Comparison of ENCODE assay signal across 8 mouse cellular contexts in the genomic region with DNA sequence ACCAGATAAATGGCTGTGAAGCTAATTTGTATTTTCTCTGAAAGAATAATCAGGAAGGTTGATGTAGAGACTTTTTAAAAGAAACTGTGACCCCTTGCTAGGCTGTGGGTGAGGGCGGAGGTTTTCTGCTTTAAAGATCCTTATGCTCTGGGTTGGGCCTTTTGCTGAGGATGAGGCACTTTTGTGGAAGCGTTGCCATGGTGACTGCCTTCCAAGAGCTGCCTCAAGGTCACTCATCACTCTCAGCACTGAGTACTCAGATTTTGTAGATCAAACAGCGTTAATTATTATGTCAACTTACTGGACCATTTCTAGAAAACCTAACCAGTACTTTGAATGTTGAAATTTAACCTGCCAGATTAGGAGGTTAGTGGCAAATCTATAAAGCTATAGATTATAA. TPM values are rescaled to one million over a fixed set of nuclear protein-coding genes. Genes with fewer than 3 reads are reported as not detected.
DNase-seq lines count a peak whose midpoint lies in the region; ATAC-seq lines count a peak whose summit lies in the region.

No protein-coding gene starts in this region.

- no peak overlapping the region for H3K9ac ChIP-seq in intestine, embryonic 14.5 days (ENCODE audit: low read length)
- no peak overlapping the region for H3K9ac ChIP-seq in intestine, embryonic 16.5 days (ENCODE audit: low read depth, low read length)
- no peak overlapping the region for H3K9ac ChIP-seq in hindbrain, embryonic 11.5 days (ENCODE audit: low read depth, low read length)
- no peak overlapping the region for H3K9ac ChIP-seq in midbrain, embryonic 13.5 days (replicated peaks)

- H3K36me3 ChIP-seq in intestine, embryonic 14.5 days (ENCODE audit: control insufficient read depth, insufficient read depth, low read length) = no peaks in the 10 kb centered on the region
- no peaks in the 10 kb centered on the region for H3K36me3 ChIP-seq in intestine, embryonic 16.5 days (ENCODE audit: control insufficient read depth, insufficient read depth, low read length)
- no peaks in the 10 kb centered on the region for H3K36me3 ChIP-seq in hindbrain, embryonic 11.5 days (ENCODE audit: control insufficient read depth, insufficient read depth, low read length)
- no peaks in the 10 kb centered on the region for H3K36me3 ChIP-seq in midbrain, embryonic 13.5 days

- H3K4me2 ChIP-seq in intestine, embryonic 14.5 days (ENCODE audit: low read length) = no peak overlapping the region
- H3K4me2 ChIP-seq in intestine, embryonic 16.5 days (ENCODE audit: low read depth, low read length) = no peak overlapping the region
- no peak overlapping the region for H3K4me2 ChIP-seq in hindbrain, embryonic 11.5 days (replicated peaks; ENCODE audit: low read depth, low read length)
- peak overlapping the region; percentile 13; the same call in 1 of the 2 replicates for H3K4me2 ChIP-seq in midbrain, embryonic 13.5 days (replicated peaks)

- DNase-seq in intestine, embryonic 14.5 days (ENCODE audit: low spot score) = no peak
- peak; percentile 39 for DNase-seq in adrenal gland, postnatal 25 days
- peak; percentile 78 for DNase-seq in hindbrain, embryonic 11.5 days (ENCODE audit: low spot score)
- DNase-seq in spleen, postnatal 14 days (ENCODE audit: low spot score in 2 of 2) = no peak
- no peak for DNase-seq in thymus, postnatal 4 days
- DNase-seq in spleen, adult 12 weeks (ENCODE audit: low spot score) = no peak

- no peaks in the 10 kb centered on the region for H3K9me3 ChIP-seq in intestine, embryonic 14.5 days (ENCODE audit: control insufficient read depth, low read length)
- no peaks in the 10 kb centered on the region for H3K9me3 ChIP-seq in intestine, embryonic 16.5 days (ENCODE audit: control insufficient read depth, low read length)
- no peaks in the 10 kb centered on the region for H3K9me3 ChIP-seq in hindbrain, embryonic 11.5 days (ENCODE audit: control insufficient read depth, low read length)
- H3K9me3 ChIP-seq in midbrain, embryonic 13.5 days = no peaks in the 10 kb centered on the region

- no peak for ATAC-seq in intestine, embryonic 14.5 days (replicated peaks; ENCODE audit: low FRiP score, low TSS enrichment, low read depth)
- no peak for ATAC-seq in intestine, embryonic 16.5 days
- 0 out of 2 replicates have a peak, but pooled peaks have one; percentile 65 for ATAC-seq in hindbrain, embryonic 11.5 days (ENCODE audit: low FRiP score)
- ATAC-seq in midbrain, embryonic 13.5 days = peak; percentile 90

- H3K4me1 ChIP-seq in intestine, embryonic 14.5 days (replicated peaks; ENCODE audit: control insufficient read depth, insufficient read depth, low read length) = peaks cover 33% of the 10 kb centered on the region
- peaks cover 37% of the 10 kb centered on the region for H3K4me1 ChIP-seq in intestine, embryonic 16.5 days (ENCODE audit: control insufficient read depth, insufficient read depth, low read length)
- H3K4me1 ChIP-seq in hindbrain, embryonic 11.5 days (replicated peaks; ENCODE audit: control insufficient read depth, insufficient read depth, low read length) = peaks cover 3% of the 10 kb centered on the region; the same call in 1 of the 2 replicates
- H3K4me1 ChIP-seq in midbrain, embryonic 13.5 days (replicated peaks) = peaks cover 42% of the 10 kb centered on the region

- peak overlapping the region; percentile 39; the same call in 1 of the 2 replicates for H3K27ac ChIP-seq in intestine, embryonic 14.5 days (ENCODE audit: low read depth)
- no peak overlapping the region for H3K27ac ChIP-seq in intestine, embryonic 16.5 days (ENCODE audit: low read length)
- peak overlapping the region; percentile 49; the same call in 1 of the 2 replicates for H3K27ac ChIP-seq in hindbrain, embryonic 11.5 days (ENCODE audit: low read depth, low read length)
- H3K27ac ChIP-seq in midbrain, embryonic 13.5 days = peak overlapping the region; percentile 91

- WGBS in intestine, embryonic 14.5 days = 32% methylated on average over 3 of the region's 3 CpGs
- 28% methylated on average over 3 of the region's 3 CpGs for WGBS in intestine, embryonic 16.5 days
- WGBS in hindbrain, embryonic 11.5 days = 24% methylated on average over 3 of the region's 3 CpGs
- 8% methylated on average over 3 of the region's 3 CpGs for WGBS in midbrain, embryonic 13.5 days

- no peak overlapping the region for H3K4me3 ChIP-seq in intestine, embryonic 14.5 days (ENCODE audit: low read depth, low read length)
- no peak overlapping the region for H3K4me3 ChIP-seq in intestine, embryonic 16.5 days (ENCODE audit: low read length)
- no peak overlapping the region for H3K4me3 ChIP-seq in hindbrain, embryonic 11.5 days (ENCODE audit: low read depth, low read length)
- H3K4me3 ChIP-seq in midbrain, embryonic 13.5 days (replicated peaks) = no peak overlapping the region

- no peaks in the 10 kb centered on the region for H3K27me3 ChIP-seq in intestine, embryonic 14.5 days (replicated peaks; ENCODE audit: control insufficient read depth, insufficient read depth, low read length)
- no peaks in the 10 kb centered on the region for H3K27me3 ChIP-seq in intestine, embryonic 16.5 days (replicated peaks; ENCODE audit: control insufficient read depth, insufficient read depth, low read length)
- no peaks in the 10 kb centered on the region for H3K27me3 ChIP-seq in hindbrain, embryonic 11.5 days (ENCODE audit: control insufficient read depth, insufficient read depth, low read length)
- H3K27me3 ChIP-seq in midbrain, embryonic 13.5 days = no peaks in the 10 kb centered on the region

RNA-seq across cellular contexts. Expression of a gene that starts 29.2 kb away (rescaled TPM):
- 15.9 and 19.2 TPM in 2 replicates for polyA plus RNA-seq in intestine, embryonic 14.5 days (2014; fragmentation: Nextera tagmentation; extraction: Ambion mirVana)
- polyA plus RNA-seq in intestine, embryonic 16.5 days (2015; fragmentation: Nextera tagmentation; extraction: Ambion mirVana) = 8.7 and 9.5 TPM in 2 replicates
- 26.8 and 27.1 TPM in 2 replicates for total RNA-seq in adrenal gland, postnatal 25 days (2021)
- 16.7 and 17.1 TPM in 2 replicates for polyA plus RNA-seq in hindbrain, embryonic 11.5 days (2014; fragmentation: Nextera tagmentation; extraction: Ambion mirVana)
- 14.3 and 14.4 TPM in 2 replicates for polyA plus RNA-seq in midbrain, embryonic 13.5 days (2015; fragmentation: Nextera tagmentation; extraction: Ambion mirVana)

Comparison
In these comparisons a context has a peak if more than half of its experiments do, and no peak if none do; other contexts are left out.
1. ATAC-seq: peak in hindbrain, embryonic 11.5 days (single experiment) and midbrain, embryonic 13.5 days (single experiment); none in intestine, embryonic 14.5 days (single experiment) and intestine, embryonic 16.5 days (single experiment).
2. DNase-seq: peak in adrenal gland, postnatal 25 days (single experiment) and hindbrain, embryonic 11.5 days (single experiment); none in intestine, embryonic 14.5 days (single experiment), spleen, postnatal 14 days (0 of 2), thymus, postnatal 4 days (single experiment) and spleen, adult 12 weeks (single experiment).